Mouse (Mus musculus) adrenal gland, adult 8-10 months (tissue): ENCODE data around the gene Slc44a3. TPM values are rescaled to one million over a fixed set of nuclear protein-coding genes. Genes with fewer than 3 reads are reported as not detected.
"Not testable (repeated sequence)": the region's sequence is repeated elsewhere in the genome, so short reads cannot be mapped to it uniquely, and the experiment has no call there.

Source experiments
- DNase-seq: peaks from one replicate; pipeline ENCODE4 v3.0.0; 2022
- total RNA-seq, 4 experiments: library from RNA; stranded (reverse); gene quantifications; 2 replicates each; pipeline ENCODE4 v1.2.4; 2022

The Slc44a3 gene
- total RNA-seq, 4 experiments from 2014 or later, result 23.9 to 28.2 (median 25.3) TPM

DNA sequence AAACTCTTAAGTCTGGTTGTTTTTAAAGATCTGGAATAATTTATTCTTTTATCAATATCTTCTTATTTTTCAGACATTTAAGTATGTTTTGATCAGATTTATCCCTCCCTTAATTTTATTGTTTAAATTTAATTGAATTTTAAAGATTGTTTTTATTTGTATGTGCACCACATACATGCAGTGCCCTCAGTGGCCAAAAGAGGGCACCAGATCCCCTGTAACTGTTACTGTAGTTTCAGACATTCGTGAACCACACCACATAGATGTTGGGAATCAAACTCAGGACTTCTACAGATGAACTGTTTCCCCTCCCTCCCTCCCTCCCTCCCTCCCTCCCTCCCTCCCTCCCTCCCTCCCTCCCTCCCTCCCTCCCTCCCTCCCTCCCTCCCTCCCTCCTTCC is 18.2 kb upstream of the Slc44a3 start:
- no peak for DNase-seq

- no peak for DNase-seq
These were observed 15.8 kb upstream of the Slc44a3 start for GRCm38 (mm10) chr3:121547851-121548624.

- DNase-seq, result no peak
These were observed 8.4 kb upstream of the Slc44a3 start for GRCm38 (mm10) chr3:121540621-121541020.

DNA sequence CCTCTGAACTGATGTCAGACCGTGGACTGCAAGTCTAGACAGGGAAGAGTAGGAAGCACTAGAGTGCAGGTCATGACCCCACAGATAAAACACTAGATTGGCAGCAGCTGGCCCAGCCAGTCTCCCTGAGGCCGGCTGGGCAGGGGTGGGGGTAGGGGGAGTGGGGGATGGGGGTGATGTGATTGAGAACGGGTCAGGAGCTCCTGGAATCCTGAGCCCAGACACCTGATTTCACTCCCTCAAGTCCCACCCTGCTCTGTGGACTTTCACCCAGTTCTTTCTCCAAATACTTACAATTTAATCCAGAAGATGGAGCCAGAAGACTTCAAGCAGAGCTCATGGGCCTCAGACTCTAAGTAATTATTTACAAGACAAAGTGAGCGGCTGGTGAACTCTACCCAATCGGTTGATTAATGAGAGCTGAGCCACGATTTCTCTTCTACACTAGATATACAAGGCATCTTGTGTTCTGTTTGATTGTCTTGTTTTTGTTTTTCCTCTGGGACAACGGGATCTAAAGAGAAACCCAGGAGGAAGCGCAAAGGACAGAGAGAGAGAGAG is 7.7 kb upstream of the Slc44a3 start:
- no peak for DNase-seq

DNA sequence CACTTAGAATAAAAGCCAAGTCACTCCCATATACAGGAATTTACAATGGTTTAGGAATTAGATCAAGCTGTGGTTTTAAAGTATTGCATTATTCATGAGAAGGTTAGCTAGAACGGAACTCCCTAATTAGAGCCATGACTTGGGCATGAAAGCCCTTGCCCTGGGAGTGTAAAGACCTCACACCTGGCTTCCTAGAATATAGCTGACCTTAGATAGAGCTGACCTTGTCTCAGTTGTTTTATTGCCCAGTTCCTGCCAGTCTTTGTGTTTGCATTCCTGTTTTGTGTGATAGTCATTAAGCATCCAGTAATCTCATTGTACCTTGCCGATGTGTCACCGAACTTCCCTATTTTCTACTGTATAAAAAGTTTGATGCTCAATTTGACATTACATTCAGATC is 6.6 kb upstream of the Slc44a3 start:
- not testable (repeated sequence) for DNase-seq

- DNase-seq, result no peak
These were observed 5.8 kb upstream of the Slc44a3 start for GRCm38 (mm10) chr3:121537996-121538395.

DNA sequence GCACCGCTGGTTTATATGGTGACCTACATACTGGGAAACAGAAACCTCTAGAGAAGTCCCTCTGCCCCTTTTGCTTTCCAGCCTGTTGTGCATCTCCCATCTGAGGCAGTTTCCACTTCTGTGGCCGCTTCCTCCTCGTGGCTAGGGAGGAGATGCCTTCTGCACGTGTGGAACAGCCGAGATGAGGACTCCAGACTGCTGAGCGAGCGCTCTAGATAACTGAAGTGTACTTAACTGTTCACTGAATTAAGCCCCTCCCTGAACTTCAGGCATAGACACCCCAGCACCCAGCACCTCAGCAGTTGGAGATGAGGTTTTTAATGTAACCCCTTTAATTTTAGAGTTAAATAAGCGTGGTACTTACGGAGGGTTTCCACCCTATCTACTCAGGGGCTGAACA is 4.6 kb upstream of the Slc44a3 start:
- no peak for DNase-seq

DNA sequence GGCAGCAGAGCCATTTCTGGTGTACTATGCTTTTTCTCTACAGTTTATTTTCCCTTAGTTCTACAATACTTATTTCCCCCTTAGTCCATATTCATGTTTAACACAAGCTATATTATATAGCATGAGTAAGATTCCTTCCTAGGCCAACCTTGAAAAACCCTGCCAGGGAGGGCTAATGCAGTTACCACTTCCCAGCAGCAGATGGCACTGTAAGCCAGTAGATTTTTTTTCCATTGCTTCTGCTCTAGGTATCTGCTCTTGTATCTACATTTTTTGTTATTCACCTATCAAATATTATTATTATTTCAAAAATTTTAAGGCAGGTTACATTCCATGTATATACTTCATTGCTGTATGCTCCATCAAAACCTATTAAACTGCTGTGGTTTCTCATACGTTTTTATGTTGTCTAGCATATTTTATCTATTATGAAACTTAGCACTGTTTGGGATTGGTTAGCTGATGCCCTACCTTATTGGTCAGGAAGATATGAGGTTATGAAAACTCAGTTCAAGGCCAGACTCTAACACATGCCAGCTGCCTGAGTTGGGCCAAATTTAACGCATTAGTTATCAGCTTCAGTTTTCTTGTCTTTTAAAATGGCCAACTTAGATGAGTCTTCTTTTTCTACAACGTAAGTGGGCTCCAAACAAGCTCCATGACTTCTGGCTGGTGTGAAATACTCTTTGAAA is 3.8 kb upstream of the Slc44a3 start:
- DNase-seq, result no peak

- DNase-seq, result peak; percentile 49
These were observed 645 bp downstream of the Slc44a3 start for GRCm38 (mm10) chr3:121531370-121532148.

DNA sequence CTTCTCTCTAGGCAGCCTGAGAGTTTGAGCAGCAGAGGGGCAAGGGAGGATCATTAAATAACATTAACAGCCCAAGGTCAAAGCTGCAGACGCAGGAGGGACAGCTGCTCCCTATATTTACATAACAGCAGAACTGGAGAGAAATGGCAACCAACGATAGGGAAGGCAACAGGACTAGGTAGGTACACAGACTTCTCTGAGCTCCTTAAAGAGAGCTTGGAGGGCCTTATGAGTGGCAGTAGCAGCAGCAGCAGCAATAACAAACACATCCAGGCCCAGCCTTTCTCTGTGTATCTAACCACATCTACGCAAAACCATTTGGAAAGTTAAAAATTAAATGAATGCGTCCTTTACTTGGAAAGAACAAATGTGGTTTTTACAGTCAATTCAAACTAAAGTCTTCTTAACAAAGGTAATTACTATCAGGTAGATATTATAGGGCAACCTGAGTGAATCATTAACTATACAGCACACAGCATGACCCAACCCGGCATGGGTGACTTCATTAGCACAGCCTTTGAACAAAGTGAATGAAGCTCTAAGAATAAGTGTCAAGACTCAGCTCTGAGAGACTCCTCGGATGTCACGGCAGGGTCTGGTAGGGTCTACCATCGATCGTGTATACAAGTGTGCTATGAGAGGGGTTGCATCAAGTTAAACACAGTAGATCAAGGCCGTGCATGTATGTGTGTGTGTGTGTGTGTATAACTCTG is 1.5 kb downstream of the Slc44a3 start:
- DNase-seq, result no peak

GRCm38 (mm10) chr3:121526096-121527093 is 5.8 kb downstream of the Slc44a3 start:
- DNase-seq, result no peak

- DNase-seq, result no peak
These were observed 10.5 kb downstream of the Slc44a3 start for GRCm38 (mm10) chr3:121521633-121522125.

- no peak for DNase-seq
These were observed 11.1 kb downstream of the Slc44a3 start for GRCm38 (mm10) chr3:121521123-121521522.

GRCm38 (mm10) chr3:121517030-121517429 is 15.2 kb downstream of the Slc44a3 start:
- DNase-seq, result no peak

GRCm38 (mm10) chr3:121509141-121509540 is 23.1 kb downstream of the Slc44a3 start:
- no peak for DNase-seq

DNA sequence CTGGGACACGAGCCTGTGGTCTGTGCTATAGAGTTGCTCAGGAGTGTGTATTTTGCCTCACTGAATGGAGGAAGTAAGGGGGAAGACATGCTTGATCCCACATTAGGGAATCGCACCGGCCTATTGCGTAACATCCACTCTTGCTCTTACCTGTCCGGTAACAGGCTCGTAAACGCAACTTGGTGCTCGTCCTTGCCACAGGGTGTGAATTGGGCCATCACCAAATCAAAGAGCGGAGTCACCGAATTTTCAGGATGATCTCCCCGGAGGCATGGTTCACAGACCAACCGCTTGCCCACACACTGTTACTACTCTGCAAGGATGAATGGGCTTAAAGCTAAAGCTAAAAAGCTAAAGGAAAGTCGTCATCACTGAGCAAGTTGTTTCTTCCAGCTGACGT is 24.5 kb downstream of the Slc44a3 start:
- no peak for DNase-seq

- no peak for DNase-seq
These were observed 25.4 kb downstream of the Slc44a3 start for GRCm38 (mm10) chr3:121506756-121507155.

- DNase-seq, result no peak
These were observed 26.0 kb downstream of the Slc44a3 start for GRCm38 (mm10) chr3:121506175-121506574.

GRCm38 (mm10) chr3:121504927-121505487 is 27.2 kb downstream of the Slc44a3 start:
- no peak for DNase-seq

DNA sequence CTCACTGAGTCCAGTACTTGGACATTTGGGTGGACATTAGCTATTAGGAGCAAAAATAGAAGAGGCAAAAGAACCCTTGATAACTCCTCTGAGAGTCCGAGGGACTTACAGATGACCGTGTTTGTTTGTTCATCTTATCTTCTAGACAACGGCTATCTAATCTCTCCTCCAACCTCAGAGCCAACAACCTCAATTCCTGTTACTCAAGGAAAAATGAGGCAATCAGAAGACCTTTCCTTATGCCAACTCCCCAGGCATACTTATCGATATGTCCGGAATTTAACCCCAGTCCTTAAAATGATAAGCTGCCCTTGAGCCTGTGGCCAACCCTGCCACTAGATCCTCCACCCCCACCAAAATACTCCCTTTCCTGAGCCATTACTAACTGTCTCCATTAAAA is 31.5 kb downstream of the Slc44a3 start:
- DNase-seq, result no peak
